In the genomic region with DNA sequence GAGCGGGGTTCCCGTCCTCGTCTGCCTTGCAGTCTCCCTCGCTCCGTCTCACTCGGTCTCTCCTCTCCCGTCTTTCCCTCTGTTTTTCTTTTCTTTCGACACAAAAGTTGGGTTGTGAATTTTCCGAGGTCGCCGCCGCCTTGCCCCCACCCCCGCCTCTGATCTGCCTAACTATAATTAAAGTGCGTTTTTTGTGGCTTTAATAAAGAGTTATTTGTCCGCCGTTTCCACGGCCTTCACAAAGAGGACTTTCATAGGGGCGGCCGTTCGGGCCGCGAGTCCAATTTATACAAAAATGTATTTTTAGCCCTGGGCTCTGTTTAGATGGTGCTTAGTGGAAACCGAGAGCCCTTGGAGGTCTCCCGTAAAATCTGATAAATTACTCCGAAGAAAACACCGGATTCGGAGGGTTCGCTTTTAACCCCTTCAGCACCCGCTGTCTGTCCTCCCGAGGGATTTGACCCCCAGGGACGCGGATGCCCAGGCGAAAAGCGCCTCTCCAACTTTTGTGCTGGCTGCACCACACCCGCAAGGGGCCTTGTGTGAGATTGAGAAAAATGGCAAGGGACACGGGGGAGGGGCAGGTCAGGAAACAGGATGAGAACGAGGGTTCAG, we compare ENCODE assay signal across 8 mouse cellular contexts. TPM values are rescaled to one million over a fixed set of nuclear protein-coding genes. Genes with fewer than 3 reads are reported as not detected.
DNase-seq lines count a peak whose midpoint lies in the region; ATAC-seq lines count a peak whose summit lies in the region.

No protein-coding gene starts in this region.

- H3K4me3 ChIP-seq in megakaryocyte, embryonic 14.5 days (replicated peaks) = peak overlapping the region; percentile 23
- H3K4me3 ChIP-seq in heart, embryonic 14.5 days (ENCODE audit: control insufficient read depth in 1 of 2, insufficient read depth in 1 of 2, low read depth in 1 of 2, low read length in 2 of 2) = peak overlapping the region; percentile 42 to 54
- H3K4me3 ChIP-seq in limb, embryonic 15.5 days = peak overlapping the region; percentile 58
- H3K4me3 ChIP-seq in stomach, embryonic 16.5 days (replicated peaks; ENCODE audit: low read length) = peak overlapping the region; percentile 50

- H3K9ac ChIP-seq in heart, embryonic 14.5 days (ENCODE audit: low read length) = peak overlapping the region; percentile 60
- H3K9ac ChIP-seq in limb, embryonic 15.5 days = peak overlapping the region; percentile 29
- peak overlapping the region; percentile 51 for H3K9ac ChIP-seq in stomach, embryonic 16.5 days (ENCODE audit: low read length)

- no peak overlapping the region for H3K27ac ChIP-seq in heart, embryonic 14.5 days (replicated peaks in 1 of 2; ENCODE audit: control insufficient read depth in 1 of 2, insufficient read depth in 1 of 2, low read depth in 2 of 2, low read length in 2 of 2)
- H3K27ac ChIP-seq in limb, embryonic 15.5 days = peak overlapping the region; percentile 90
- H3K27ac ChIP-seq in stomach, embryonic 16.5 days (ENCODE audit: low read length) = no peak overlapping the region

- H3K36me3 ChIP-seq in megakaryocyte, embryonic 14.5 days (replicated peaks; ENCODE audit: low read length) = no peaks in the 10 kb centered on the region
- H3K36me3 ChIP-seq in heart, embryonic 14.5 days (ENCODE audit: control insufficient read depth, insufficient read depth, low read length) = no peaks in the 10 kb centered on the region
- no peaks in the 10 kb centered on the region for H3K36me3 ChIP-seq in limb, embryonic 15.5 days
- no peaks in the 10 kb centered on the region for H3K36me3 ChIP-seq in stomach, embryonic 16.5 days (ENCODE audit: control insufficient read depth, insufficient read depth, low read length)

- H3K27me3 ChIP-seq in megakaryocyte, embryonic 14.5 days (replicated peaks) = peaks cover 100% of the 10 kb centered on the region
- peaks cover 85% of the 10 kb centered on the region for H3K27me3 ChIP-seq in heart, embryonic 14.5 days (ENCODE audit: control insufficient read depth, insufficient read depth, low read length)
- peaks cover 47% of the 10 kb centered on the region for H3K27me3 ChIP-seq in limb, embryonic 15.5 days
- peaks cover 81% of the 10 kb centered on the region for H3K27me3 ChIP-seq in stomach, embryonic 16.5 days (ENCODE audit: control insufficient read depth, insufficient read depth, low read length)

- no peak for DNase-seq in gastrocnemius, postnatal 14 days
- no peak for DNase-seq in adrenal gland, postnatal 10 days
- DNase-seq in urinary bladder, postnatal 10 days (ENCODE audit: low spot score) = no peak

- peak overlapping the region; percentile 93 for H3K4me2 ChIP-seq in heart, embryonic 14.5 days (ENCODE audit: low read length)
- peak overlapping the region; percentile 96 for H3K4me2 ChIP-seq in limb, embryonic 15.5 days
- peak overlapping the region; percentile 94 for H3K4me2 ChIP-seq in stomach, embryonic 16.5 days (ENCODE audit: low read depth, low read length)

- ATAC-seq in megakaryocyte, adult 5-6 weeks (ENCODE audit: poor library complexity, severe bottlenecking) = no peak
- ATAC-seq in heart, embryonic 14.5 days (ENCODE audit: insufficient number of reproducible peaks, insufficient read depth, low FRiP score, low read depth) = no peak
- ATAC-seq in limb, embryonic 15.5 days (ENCODE audit: insufficient number of reproducible peaks, low FRiP score, low TSS enrichment, low read depth) = no peak
- ATAC-seq in stomach, embryonic 16.5 days (ENCODE audit: insufficient read depth, low FRiP score) = no peak

- no peaks in the 10 kb centered on the region for H3K9me3 ChIP-seq in megakaryocyte, embryonic 14.5 days
- H3K9me3 ChIP-seq in heart, embryonic 14.5 days (ENCODE audit: control insufficient read depth, low read length) = no peaks in the 10 kb centered on the region
- no peaks in the 10 kb centered on the region for H3K9me3 ChIP-seq in limb, embryonic 15.5 days
- no peaks in the 10 kb centered on the region for H3K9me3 ChIP-seq in stomach, embryonic 16.5 days (replicated peaks; ENCODE audit: control insufficient read depth, low read length)

- WGBS in heart, embryonic 14.5 days = under 1% methylated on average over 37 of the region's 37 CpGs
- under 1% methylated on average over 37 of the region's 37 CpGs for WGBS in limb, embryonic 15.5 days
- WGBS in stomach, embryonic 16.5 days = under 1% methylated on average over 37 of the region's 37 CpGs

- intact Hi-C loops in gastrocnemius, postnatal 14 days (cut with DNase I; ENCODE audit: low total_unique reads) = no loop called here

- H3K4me1 ChIP-seq in megakaryocyte, embryonic 14.5 days = peaks cover 72% of the 10 kb centered on the region
- peaks cover 35 to 70% of the 10 kb centered on the region in 2 experiments for H3K4me1 ChIP-seq in heart, embryonic 14.5 days (ENCODE audit: control insufficient read depth in 2 of 2, insufficient read depth in 2 of 2, low read length in 2 of 2)
- H3K4me1 ChIP-seq in limb, embryonic 15.5 days = peaks cover 91% of the 10 kb centered on the region
- H3K4me1 ChIP-seq in stomach, embryonic 16.5 days (ENCODE audit: control insufficient read depth, insufficient read depth, low read length) = peaks cover 59% of the 10 kb centered on the region

RNA-seq across cellular contexts. Expression of a gene that starts 7.9 kb away (rescaled TPM):
- polyA plus RNA-seq in megakaryocyte, embryonic 14.5 days (2012; ENCODE audit: insufficient read depth, low replicate concordance) = 0.11 TPM in 1 of 2 replicates, not detected in the other
- not detected in 2 replicates for total RNA-seq in megakaryocyte, adult 5-6 weeks (2015)
- total RNA-seq in megakaryocyte, adult 5-6 weeks (2017) = not detected in 2 replicates
- 0.62 and 0.71 TPM in 2 replicates for polyA plus RNA-seq in heart, embryonic 14.5 days (2014; fragmentation: Nextera tagmentation; extraction: Ambion mirVana)
- 16.0 and 17.2 TPM in 2 replicates for polyA plus RNA-seq in limb, embryonic 15.5 days (2015; fragmentation: Nextera tagmentation; extraction: Ambion mirVana)
- 1.6 and 1.7 TPM in 2 replicates for polyA plus RNA-seq in stomach, embryonic 16.5 days (2015; fragmentation: Nextera tagmentation; extraction: Ambion mirVana)
- total RNA-seq in gastrocnemius, postnatal 14 days (2021) = 1 to 10 TPM; 1.1 to 2.5 TPM
- 1 to 10 TPM; 3.8 to 6.1 TPM for total RNA-seq in adrenal gland, postnatal 10 days (2021)
